Mouse (Mus musculus) cerebellum, postnatal 4 days (tissue): ENCODE results near the gene Camta1.
"Not testable (repeated sequence)": the region's sequence is repeated elsewhere in the genome, so short reads cannot be mapped to it uniquely, and the experiment has no call there.

Experiments
- DNase-seq, 2 experiments: peaks; one replicate each; pipeline ENCODE4 v3.0.0; 2022; ENCODE audit warnings: low spot score in 2 of 2, mixed read lengths in 1 of 2

The Camta1 gene

DNA sequence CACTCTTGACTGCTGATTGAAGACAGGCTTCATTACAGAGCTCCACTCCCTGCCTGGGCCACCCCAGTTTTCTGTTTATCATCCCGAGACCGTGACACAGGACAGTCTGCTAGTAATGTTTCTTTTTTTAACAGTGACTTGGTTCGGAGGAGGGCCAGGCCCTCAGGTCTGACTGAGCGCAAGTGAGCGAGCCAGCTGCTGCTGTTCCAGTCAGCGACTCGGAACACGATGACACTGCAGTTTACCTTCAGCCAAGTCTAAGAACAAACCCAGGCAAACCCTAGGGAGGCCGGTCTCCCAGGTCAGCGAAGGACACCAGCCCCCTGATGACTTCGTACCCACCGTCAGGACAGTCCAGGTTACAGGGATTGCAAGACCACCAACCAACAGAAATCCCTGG, 959.6 kb downstream of the Camta1 start:
- DNase-seq, result no peak

DNA sequence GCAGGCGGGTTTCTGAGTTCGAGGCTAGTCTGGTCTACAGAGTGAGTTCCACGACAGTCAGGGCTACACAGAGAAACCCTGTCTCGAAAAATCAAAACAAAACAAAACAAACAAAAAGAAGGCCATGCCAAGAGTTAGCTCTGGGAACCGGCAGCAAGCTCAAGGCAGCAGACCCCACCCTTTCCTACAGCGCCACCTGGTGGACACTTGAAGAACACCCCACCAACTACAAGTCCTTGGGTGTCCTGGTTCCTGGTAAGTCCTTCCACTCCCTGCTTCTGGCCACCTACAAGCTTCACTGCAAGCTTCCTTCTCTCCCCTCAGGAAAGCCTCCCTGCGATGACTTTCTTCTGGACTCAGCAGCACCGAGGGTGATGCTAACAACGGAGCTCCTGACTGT, 960.0 kb downstream of the Camta1 start:
- DNase-seq, result peak; percentile 54 to 78

DNA sequence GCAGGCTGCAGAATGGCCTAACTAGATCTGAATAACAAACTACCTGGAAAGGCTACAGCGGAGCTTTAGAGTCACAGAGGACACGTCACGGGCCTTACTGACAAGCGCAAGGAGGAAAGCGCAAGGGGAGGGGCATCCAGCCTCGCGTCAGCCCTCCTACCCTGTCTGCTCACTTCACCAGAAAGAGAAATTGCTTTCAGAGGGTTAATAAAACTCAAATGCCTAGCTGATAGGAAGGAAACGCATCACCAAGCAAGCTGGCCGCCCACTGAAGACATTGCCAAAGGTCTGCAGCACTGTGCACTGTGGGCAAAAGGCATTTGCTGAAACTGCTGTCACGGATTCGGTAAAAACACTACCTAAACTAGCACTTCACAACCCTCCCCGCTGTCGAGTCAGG, 961.2 kb downstream of the Camta1 start:
- DNase-seq, result no peak

DNA sequence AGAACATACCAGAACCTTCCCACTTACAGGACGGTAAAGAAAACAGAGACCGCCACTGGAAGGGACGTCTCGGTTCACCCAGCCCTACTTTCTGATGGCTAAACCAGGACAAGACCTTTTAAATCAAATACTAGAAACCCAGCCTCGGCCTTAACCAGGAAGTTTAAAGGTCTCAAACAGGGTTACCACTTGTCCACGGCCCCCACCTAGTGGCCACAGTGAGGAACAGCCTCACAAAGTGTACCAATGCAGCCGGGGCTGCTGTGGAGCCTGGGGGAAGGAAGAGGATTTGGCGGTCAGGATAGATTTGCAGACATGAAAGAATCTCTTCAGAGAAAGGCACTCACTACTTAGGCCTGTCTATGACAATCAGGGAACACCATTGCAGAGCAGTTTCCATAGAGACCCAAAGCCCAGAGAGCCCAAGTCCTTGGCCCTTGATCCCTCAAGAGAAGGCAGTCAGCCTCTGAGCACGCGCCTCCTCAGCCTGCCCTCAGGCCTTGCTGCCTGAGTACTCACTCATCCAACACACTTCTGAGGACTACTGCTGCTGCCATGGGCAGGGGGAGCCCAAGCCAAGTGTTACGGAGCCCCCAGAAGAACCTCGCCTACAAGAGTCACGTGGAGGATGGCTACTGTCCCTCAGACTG, 962.8 kb downstream of the Camta1 start:
- peak; percentile 52 to 54 for DNase-seq

DNA sequence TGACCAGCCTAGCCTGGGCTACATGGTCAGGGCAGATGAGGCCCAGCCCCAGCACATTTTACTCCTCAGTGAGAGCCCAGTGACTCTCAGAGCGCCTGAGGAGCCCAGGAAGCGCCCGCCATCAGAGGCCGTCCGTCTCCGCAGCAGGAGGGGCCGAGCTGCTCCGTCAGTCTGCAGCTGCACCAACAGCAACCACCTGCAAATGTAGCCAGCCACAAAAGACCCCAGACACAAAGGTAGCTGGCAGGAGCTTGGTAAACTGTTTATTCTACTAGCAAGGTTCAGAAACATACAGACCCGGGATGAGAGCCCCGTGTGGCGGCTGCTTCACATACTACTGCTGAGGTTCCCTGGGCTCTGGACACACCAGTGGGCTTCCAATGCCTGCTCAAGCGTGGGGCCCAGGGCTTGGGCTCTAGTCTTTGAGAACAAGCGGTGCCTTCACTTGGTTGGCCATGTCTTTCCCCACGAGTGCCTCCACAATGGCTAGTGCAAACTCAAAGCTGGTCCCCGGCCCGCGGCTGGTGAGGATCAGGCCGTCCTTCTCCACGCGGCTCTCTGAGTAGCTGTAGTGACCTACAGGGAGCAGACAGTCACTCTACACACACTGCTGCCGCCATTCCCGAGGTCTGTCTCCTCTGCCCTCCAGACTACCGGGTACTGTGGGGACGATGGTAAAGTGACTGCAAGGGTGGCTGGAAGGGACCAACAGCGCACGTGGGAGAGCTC, 964.6 kb downstream of the Camta1 start:
- DNase-seq, result no peak

DNA sequence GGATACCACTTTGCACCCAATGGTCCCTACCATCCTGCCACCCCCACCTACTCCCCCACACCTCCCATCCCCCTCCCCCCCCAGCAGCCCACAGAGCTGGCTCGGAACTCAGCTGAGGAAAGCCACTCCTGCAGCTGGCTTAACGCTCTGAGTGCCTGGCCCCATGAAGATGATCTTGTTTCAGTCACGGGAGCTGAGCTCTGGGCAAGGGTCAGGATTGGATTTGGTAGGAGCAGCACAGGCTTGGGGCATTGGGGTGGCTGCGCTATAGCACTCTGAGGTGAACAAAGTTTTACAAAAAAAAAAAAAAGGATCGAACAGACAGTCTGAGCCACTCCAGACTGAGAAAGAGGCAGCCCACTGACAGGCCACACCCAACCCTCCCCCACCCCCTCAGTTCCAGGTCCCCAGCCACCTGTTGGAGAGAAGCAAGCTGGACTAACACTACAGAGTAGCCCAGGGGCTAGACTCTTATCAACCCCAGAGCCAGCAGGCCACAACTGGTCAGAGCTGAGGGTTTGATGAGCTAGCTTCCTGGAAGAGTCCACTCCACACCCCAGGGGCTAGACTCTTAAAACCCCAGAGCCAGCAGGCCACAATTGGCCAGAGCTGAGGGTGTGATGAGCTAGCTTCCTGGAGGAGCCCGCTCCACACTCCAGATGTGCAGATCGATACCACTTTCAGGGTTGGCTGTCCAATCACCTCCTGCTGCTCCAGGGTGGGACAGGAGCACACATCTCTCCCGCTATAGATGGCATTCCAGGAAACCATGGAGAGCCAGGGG, 966.8 kb downstream of the Camta1 start:
- DNase-seq, result no peak

DNA sequence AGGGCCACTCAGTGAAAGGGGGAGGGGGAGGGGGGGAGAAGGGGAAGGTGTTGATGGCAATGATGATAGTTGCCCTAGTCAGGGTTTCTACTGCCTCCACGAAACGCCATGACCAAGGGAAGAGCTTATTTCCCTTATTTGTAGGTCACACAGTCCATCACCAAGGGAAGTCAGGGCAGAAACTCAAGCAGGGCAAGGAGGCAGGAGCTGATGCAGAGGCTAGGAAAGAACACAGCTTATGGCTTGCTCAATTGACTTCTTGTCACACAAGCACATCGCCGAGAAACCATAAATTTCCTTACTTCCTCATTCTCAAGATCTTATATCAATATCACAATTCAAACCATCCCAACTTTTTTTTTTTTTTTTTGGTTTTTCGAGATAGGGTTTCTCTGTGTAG, 970.4 kb downstream of the Camta1 start:
- DNase-seq, result no peak

DNA sequence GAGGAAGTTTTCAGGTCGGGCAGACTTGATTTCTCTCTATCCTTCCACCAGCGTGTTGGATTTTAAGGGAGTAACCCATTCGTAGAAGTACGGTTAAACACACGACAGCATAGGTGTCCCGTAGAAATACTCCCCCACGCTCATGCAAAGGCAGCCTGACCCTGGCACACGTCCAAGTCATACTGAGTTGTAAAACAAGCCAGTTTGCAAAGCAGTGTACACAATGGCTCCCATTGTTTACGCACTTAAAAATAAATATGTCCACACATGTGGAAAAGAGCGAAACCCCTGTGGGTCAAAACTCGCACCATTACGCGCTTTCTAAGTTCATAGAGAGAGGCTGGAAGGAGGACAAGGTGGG, 971.7 kb downstream of the Camta1 start:
- DNase-seq, result no peak

DNA sequence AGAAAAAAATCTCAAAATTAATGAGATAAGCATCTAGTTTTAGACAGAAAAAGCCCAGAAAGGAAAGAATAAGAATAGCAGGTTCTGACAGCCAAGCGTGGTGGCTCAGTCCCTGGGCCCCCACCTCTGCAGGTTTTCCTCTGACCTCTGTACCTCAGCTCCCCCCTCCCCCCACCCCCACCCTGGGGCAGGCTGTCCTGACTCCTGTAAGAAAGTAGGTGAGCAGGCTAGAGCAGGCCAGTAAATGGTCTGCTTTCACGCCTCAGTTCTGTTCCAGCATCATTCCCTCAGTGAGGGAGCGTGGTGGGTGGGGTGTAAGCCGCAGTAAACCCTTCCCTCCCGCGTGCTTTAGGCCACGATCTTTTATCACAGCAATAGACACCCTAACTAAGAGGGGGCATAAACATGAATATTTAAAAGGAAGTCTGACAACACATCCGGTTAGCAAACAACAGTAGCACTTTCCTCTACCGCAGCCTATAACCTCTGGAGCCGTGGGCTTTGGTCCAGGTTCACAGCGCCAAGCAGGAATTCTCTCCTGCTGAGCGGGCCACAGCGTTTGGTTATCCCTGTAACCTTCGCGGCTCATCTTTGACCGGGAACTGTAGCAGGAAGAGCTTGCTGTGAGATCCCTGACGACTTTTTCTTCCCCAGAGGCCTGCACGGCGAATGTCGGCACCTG, 972.3 kb downstream of the Camta1 start:
- no peak for DNase-seq

DNA sequence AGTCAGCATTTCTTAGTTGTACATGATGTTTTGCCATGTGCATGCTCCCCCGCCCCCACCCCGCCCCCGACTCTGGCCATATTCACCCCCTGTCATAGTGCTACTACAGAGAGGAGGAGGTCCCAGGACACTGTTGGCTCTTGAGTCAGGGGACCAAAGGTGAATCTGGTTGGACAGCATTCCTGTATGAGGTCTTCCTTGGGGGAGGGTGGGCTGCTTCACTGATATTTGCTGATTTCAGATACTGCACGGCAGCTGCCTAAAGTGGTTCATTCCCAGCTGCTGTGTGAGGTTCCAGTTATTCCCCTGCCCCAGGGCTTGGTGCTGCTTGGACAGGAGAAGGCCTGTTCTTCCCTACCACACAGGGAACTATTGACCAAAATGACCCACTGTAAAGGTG, 973.2 kb downstream of the Camta1 start:
- no peak for DNase-seq

DNA sequence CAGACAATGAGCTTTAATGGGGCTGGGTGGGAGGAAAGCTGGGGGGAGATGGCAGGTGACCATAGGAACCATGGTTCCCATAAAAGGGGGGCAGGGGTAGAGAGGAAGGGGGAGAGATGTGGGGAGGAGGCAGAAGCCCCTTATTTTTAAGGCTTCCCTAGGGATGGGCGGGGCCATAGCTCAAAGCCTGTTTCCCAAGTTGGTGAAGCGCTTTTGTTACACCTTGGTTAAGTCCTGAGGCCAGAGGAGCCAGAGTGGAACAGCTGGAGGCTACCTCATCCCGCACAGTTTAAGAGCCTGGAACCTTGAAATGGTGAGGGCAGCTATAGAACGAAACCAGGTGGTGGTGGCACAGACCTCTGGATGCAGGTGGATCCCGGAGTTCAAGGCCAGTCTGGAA, 973.8 kb downstream of the Camta1 start:
- no peak for DNase-seq

DNA sequence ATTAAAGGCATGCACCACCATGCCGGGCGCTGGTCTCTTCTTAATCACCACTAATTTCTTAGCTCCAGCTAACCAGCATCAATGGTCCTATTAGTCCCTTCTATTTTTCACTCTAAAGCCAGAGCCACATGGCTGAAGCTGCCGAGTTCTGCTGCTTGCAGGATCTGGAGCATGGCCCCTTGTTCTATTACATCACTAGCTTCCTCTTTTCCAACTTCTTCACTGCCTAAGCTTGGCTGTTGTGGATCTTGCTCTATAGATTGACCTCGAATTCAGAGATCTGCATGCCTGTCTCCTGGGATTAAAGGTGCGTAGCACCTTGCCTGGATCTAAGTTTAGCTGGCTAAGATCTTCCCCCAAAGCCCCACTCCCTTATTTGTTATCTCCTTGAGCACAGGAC, 979.0 kb downstream of the Camta1 start:
- no peak for DNase-seq

DNA sequence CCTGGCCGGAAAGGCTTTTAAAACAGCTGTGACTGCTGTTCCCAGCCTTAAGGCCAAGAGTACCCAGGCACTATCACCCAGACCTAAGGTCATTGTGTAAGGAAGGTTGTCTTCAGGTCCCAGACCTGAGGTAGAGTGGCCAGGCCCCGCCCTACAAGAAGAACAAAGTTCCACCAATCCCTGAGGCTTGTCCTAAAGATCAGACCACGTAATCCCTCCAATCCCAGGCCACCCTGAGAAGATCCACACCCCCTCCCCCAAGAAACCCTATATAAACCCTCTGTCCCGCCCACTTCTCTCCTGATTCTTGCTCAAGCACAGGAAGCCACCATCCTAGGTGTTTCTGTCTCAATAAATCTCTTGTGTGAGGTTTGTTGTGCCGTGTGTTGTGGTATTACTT, 981.3 kb downstream of the Camta1 start:
- DNase-seq, result no peak

DNA sequence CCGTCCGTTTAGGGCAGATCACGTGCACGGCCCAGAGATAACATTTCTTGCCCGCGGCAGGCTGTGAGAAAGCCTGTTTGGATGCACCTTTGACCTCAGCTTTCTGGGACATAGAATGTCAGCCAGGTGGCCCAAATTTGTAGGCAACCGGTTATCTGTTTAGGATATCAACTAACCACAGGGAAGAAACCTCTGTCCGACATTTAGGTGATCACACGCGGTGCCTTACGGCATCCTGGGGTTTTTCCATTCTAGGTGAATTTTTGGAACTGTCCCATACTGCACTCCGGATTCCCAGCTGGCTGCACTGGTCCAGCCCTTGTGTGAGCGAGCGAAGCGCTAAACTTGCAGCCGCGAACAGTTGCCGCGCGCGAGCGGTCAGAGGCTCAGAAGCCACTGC, 982.0 kb downstream of the Camta1 start:
- DNase-seq, result no peak

DNA sequence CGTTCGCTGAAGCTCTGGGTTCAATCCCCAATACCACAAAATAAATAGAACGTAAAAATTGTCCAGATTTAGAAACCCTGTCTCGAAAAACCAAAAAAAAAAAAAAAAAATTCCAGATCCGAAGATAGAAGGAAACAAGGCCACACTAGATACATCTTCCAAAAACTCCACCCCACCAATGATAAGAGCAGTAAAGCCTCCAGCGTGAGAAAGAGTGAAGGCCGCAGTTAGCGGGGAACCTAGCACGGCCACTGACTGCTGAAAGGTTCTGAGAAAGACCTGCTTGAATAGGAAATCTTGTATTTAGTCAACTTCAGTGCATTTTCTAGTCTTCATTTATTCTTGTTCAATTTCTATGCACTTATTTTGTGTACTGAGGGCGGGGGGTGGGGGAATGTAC, 986.3 kb downstream of the Camta1 start:
- DNase-seq, result no peak

DNA sequence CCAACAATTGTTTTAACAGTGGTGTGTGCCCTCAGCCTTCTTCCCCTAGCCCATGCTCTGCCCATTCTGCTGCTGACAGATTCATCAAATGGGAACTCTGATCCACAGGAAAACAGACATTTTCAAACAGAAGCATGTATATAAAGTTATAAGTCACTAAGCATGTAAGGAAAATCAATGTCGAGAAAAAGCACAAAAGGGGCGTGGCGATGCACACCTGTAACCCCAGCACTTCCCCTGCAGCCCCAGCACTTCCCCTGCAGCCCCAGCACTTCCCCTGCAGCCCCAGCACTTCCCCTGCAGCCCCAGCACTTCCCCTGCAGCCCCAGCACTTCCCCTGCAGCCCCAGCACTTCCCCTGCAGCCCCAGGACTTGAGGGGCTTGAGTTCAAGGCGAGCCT, 987.3 kb downstream of the Camta1 start:
- not testable (repeated sequence) for DNase-seq

DNA sequence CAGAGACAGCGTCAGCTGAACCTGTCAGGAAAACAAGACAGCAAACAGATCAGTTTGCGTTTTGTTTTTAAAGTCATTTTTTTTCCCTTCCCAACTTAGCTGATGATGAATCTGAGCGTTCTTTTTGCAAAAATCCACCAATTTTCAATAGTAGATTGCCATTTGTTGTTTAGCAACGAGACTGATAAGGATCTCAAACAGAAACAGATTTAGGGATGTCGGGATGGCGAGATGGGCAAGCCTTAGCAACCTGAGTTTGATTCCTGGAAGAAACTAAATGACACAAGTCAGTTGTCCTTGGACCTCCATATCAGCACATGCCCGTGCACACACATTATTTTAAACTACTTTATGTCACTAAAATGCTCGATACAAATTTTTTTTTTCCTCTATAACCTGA, 989.0 kb downstream of the Camta1 start:
- DNase-seq, result no peak

DNA sequence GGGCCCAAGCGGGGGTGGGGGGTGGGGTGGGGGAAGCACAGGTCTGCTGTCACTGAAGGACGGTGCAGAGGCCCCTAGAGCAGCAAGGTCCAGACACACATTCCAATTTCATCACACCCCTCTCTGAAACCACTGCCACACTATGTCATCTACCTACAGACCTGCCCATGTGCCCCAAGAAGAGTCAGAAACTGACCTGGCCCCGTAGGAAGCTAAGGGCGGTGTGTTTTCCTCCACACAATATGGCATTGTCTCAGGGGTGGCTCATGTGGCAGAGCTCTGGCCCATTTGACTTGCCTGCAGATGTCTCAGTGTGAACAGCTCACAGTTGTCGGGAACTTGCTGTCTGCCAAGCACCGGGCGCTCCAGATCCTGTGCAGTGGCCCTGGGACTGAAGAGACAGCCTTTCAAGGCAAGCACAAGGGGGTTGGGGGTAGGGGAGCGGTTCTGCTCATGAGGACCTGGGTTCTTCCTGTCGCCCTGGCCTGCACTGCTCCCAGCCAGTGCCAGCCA, 989.5 kb downstream of the Camta1 start:
- no peak for DNase-seq

DNA sequence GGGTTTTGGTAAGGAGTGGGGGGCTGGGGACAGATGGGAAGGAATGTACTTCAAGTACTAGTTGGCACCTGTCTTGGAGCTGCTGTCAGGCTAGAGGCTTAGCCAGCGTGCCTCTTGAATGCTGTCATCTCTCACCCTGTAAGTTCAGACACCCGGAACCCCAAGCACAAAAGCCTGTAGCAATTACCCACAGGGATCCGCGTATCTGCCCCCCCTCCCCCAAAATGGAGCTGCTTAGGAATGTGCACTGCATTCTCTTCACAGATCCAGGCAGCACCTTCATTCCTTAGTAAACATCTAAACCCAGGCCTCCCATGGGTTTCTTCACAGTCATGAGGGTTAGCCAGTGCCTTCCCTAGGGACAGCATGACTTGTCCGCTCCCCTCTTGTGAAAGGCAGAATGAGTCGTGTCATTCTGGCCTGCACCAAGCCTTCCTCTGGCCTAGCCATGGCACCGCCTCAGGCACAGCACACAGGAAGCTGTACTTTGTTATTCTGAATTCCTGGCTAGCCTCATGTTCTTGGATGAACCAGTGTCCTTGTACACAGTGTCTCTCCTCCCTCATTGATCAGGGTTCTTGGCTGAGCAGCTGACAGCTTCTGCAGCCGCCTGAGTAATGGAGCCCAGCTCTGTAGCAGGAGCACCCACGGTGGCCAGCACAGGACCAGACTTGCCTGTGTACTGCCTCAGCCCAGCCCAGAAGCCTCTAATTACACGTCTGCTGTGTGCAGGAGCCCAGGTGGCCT, 990.1 kb downstream of the Camta1 start:
- DNase-seq, result no peak

DNA sequence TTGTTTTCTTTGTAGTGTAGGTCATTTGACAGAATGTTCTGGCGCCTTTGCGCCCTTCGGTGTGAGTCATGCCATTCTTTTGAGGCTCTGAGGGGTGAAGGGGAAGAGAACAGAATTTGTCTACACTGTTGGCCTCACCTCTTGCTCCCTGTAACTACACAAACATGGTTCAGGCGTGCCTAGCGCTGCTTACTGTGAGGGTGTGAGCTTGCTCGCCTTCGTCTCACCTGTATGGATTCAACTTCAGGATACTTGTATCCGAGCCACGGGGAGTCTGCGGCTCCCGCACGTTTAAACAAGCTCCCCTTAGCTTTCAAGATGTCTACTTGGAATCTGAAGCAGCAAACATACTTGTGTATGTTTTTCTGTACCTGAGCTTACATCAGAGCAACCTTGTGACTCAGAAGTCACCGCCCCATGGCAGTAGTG, 990.7 kb downstream of the Camta1 start:
- DNase-seq, result no peak
